Mouse (Mus musculus) ES-E14 (cell line): ENCODE measurements at regions not wholly inside any gene's neighbourhood (a gene's known extent, or its start where the extent isn't known, plus 50 kb on each side); places are given as distances from the start of the nearest gene placed in this dataset.

Experiments used
- DNase-seq: peaks from one replicate; pipeline ENCODE4 v3.0.0-alpha.2; 2013; ENCODE audit warnings: low read depth, low spot score
- H3K27ac ChIP-seq: 2 replicates; pipeline ENCODE4 v1.5.1; 2012; ENCODE audit warnings: low read depth, mild to moderate bottlenecking, low read length, moderate library complexity, mixed read lengths; ENCODE audit not compliant: poor library complexity, insufficient read depth, severe bottlenecking
- H3K36me3 ChIP-seq: 2 replicates; pipeline ENCODE4 v1.6.1; 2012; ENCODE audit warnings: mild to moderate bottlenecking, low read length, moderate library complexity, mixed read lengths; ENCODE audit not compliant: control insufficient read depth, poor library complexity, insufficient read depth, severe bottlenecking
- H3K4me1 ChIP-seq, 2 experiments: fragments of 150-350 bp in 1 of 2; sonication (generic) in 1 of 2; 2 replicates each; pipeline ENCODE4 v1.6.1; 2012; ENCODE audit warnings: low read length in 2 of 2, mild to moderate bottlenecking in 1 of 2, mixed read lengths in 1 of 2; ENCODE audit not compliant: control insufficient read depth in 2 of 2, insufficient read depth in 2 of 2, poor library complexity in 1 of 2
- H3K4me3 ChIP-seq, 2 experiments: fragments of 150-350 bp in 1 of 2; sonication (generic) in 1 of 2; 2 replicates each; pipeline ENCODE4 v1.5.1; 2012; ENCODE audit warnings: low read length in 2 of 2, low read depth in 1 of 2, mild to moderate bottlenecking in 1 of 2, mixed read lengths in 1 of 2; ENCODE audit not compliant: insufficient read depth in 1 of 2, poor library complexity in 1 of 2, severe bottlenecking in 1 of 2
- H3K9ac ChIP-seq: 2 replicates; pipeline ENCODE4 v1.6.1; 2012; ENCODE audit warnings: low read depth, mild to moderate bottlenecking, low read length, mixed read lengths; ENCODE audit not compliant: poor library complexity, insufficient read depth, severe bottlenecking
- H3K9me3 ChIP-seq: fragments of 150-350 bp; sonication (generic); 2 replicates; pipeline ENCODE4 v1.6.1; 2012; ENCODE audit warnings: low read depth, mild to moderate bottlenecking, low read length; ENCODE audit not compliant: control insufficient read depth, insufficient read depth
- CHD2 ChIP-seq: IDR thresholded peaks from 2 replicates; pipeline ENCODE4 v1.6.1; 2014; ENCODE audit warnings: mild to moderate bottlenecking, low read depth, low read length, inconsistent platforms
- HCFC1 ChIP-seq: IDR thresholded peaks from 2 replicates; pipeline ENCODE4 v1.6.1; 2012; ENCODE audit warnings: low read length, inconsistent platforms, borderline replicate concordance; ENCODE audit not compliant: insufficient read depth
- MAFK ChIP-seq: IDR thresholded peaks from 2 replicates; pipeline ENCODE4 v1.6.1; 2014; ENCODE audit warnings: mild to moderate bottlenecking, low read depth, low read length, inconsistent platforms; ENCODE audit not compliant: insufficient read depth
- ZC3H11A ChIP-seq: IDR thresholded peaks from 2 replicates; pipeline ENCODE4 v1.6.1; 2012; ENCODE audit warnings: low read depth, mild to moderate bottlenecking, inconsistent platforms, low read length, borderline replicate concordance
- ZNF384 ChIP-seq: IDR thresholded peaks from 2 replicates; pipeline ENCODE4 v1.6.1; 2012; ENCODE audit warnings: low read depth, low read length, inconsistent platforms
- in situ Hi-C, 2 experiments: fragments of 600-800 bp; cut with MboI; formaldehyde crosslinking; loops; one replicate each; pipeline ENCODE4 v1.15.1; 2025; ENCODE audit warnings: low sequenced_read_pairs in 2 of 2, inconsistent platforms in 1 of 2; ENCODE audit not compliant: unreplicated experiment in 2 of 2

DNA sequence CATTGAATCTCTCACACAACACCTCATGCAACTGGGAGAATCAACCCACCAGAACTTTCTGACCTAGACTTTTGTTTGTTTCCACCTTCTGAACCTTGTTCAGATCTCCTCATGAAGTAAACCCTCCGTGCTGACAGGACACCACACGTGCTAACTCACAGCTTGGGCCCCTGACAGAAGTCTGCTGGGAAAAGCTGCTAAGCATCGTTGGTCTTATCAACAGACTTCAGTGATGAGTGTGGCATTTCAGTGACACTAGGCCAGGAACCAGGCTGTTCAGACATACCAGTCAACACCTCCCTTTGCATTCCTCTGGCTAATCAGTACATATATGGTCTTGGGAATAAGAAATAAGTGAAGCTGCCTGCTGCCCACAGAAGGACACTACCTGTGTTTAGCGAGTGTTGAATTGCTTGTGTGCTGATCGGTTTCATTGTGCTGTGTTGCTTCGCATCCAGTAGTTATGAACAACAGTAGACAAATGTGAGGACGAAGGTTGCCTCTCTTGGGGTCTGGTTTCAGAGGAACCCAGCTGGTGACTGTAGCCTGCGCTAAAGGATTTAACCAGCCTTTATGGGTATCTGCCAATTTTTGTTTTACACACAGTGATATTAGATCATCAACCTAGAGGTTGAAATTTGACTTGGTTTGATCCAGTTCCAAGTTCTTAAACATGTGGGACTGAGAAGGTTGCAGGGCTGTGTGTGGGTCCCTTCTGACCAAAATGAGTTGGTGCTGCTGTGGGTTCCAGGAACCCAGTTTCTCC lies 224.6 kb upstream of the Ttc29 start:
- no peak overlapping the region for H3K4me3 ChIP-seq
- TF ChIP-seq MAFK (no peak), HCFC1 (no peak), ZNF384 (no peak), CHD2 (no peak), ZC3H11A (no peak)
- no peaks in the 10 kb centered on the region for H3K9me3 ChIP-seq
- in situ Hi-C loops: no loop called here
- H3K27ac ChIP-seq: no peak overlapping the region
- no peak for DNase-seq
- H3K36me3 ChIP-seq: no peaks in the 10 kb centered on the region
- no peaks in the 10 kb centered on the region for H3K4me1 ChIP-seq
- no peak overlapping the region for H3K9ac ChIP-seq

GRCm38 (mm10) chr8:77991050-77991449 lies 222.0 kb upstream of the Ttc29 start:
- Histone ChIP-seq H3K27ac (no peak overlapping the region), H3K9me3 (no peaks in the 10 kb centered on the region), H3K4me1 (no peaks in the 10 kb centered on the region), H3K36me3 (no peaks in the 10 kb centered on the region), H3K4me3 (no peak overlapping the region), H3K9ac (no peak overlapping the region)
- peak; percentile 22 for DNase-seq
- in situ Hi-C loops: no loop called here
- no peak for TF ChIP-seq HCFC1
- TF ChIP-seq ZC3H11A: 0 out of 2 replicates have a peak, but pooled peaks have one; percentile 35

- TF ChIP-seq MAFK: no peak
- no peak for TF ChIP-seq HCFC1
- no peak for TF ChIP-seq ZNF384
- no peak for TF ChIP-seq ZC3H11A
- no peak for TF ChIP-seq CHD2
- H3K4me3 ChIP-seq: no peak overlapping the region
- no peak overlapping the region for H3K9ac ChIP-seq
- no peaks in the 10 kb centered on the region for H3K4me1 ChIP-seq
- H3K9me3 ChIP-seq: no peaks in the 10 kb centered on the region
- no peaks in the 10 kb centered on the region for H3K36me3 ChIP-seq
- in situ Hi-C loops: no loop called here
- DNase-seq: no peak
- no peak overlapping the region for H3K27ac ChIP-seq
Observed at GRCm38 (mm10) chr8:78000303-78000702, 212.8 kb upstream of the Ttc29 start.

DNA sequence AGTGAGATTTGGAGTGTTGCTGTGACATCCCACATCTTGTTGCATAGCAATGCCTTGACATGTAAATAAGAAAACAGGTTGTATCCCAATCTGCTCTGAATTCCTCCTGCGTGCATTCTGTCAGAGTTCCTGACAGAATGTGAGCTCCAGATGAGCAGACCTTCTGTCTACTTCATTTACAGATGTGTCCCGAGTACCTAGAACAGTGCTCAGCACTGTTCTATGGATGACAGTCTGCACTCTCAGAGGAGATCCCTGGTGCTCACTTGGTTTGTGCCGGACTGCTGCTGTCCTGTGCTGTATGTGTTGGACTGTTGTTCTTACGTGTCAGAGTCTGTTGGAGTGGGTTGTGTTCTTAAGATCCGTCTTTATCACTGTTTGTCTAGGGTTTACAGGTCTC lies 211.4 kb upstream of the Ttc29 start:
- Histone ChIP-seq H3K9ac (no peak overlapping the region), H3K4me1 (no peaks in the 10 kb centered on the region), H3K4me3 (no peak overlapping the region), H3K27ac (no peak overlapping the region), H3K9me3 (no peaks in the 10 kb centered on the region), H3K36me3 (no peaks in the 10 kb centered on the region)
- in situ Hi-C loops: no loop called here
- no peak for DNase-seq
- no peak for TF ChIP-seq ZNF384
- no peak for TF ChIP-seq CHD2

- H3K36me3 ChIP-seq: no peaks in the 10 kb centered on the region
- no peak overlapping the region for H3K9ac ChIP-seq
- no peak for DNase-seq
- in situ Hi-C loops: no loop called here
- H3K9me3 ChIP-seq: no peaks in the 10 kb centered on the region
- H3K4me1 ChIP-seq: no peaks in the 10 kb centered on the region
- no peak for TF ChIP-seq MAFK
- TF ChIP-seq HCFC1: no peak
- TF ChIP-seq ZNF384: no peak
- no peak for TF ChIP-seq CHD2
- no peak for TF ChIP-seq ZC3H11A
- H3K27ac ChIP-seq: no peak overlapping the region
- no peak overlapping the region for H3K4me3 ChIP-seq
Observed at GRCm38 (mm10) chr8:78002071-78002470, 211.0 kb upstream of the Ttc29 start.
